Mouse (Mus musculus) lung, postnatal 0 days (tissue): ENCODE measurements around the gene Cbr1.

ENCODE experiments used
- CTCF ChIP-seq: IDR thresholded peaks from 2 replicates; pipeline ENCODE4 v1.5.1; 2016; ENCODE audit warnings: antibody characterized with exemption, mild to moderate bottlenecking
- EP300 ChIP-seq: IDR thresholded peaks from 2 replicates; pipeline ENCODE4 v1.6.1; 2016; ENCODE audit warnings: antibody characterized with exemption, mild to moderate bottlenecking, control low read depth

DNA sequence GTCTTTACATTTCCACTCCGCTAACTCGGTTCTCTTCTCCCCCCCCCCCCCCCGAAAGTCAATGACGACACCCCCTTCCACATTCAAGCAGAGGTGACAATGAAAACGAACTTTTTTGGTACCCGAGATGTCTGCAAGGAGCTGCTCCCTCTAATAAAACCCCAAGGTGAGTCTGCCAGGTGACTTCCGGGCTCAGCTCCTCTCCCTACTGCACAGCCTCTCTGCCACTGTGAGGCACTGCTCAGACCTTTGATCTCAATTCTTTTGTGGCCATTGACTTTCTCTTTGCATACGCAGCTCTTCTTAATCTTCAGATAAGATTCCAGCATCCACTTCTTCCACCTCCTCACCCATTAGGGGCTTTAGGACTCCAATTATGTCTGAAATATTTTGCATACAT, 3.1 kb downstream of the Cbr1 start:
- TF ChIP-seq CTCF, result no peak
- no peak for TF ChIP-seq EP300
